Mouse (Mus musculus) forebrain, postnatal 0 days (tissue): ENCODE data around the gene Vkorc1. TPM values are rescaled to one million over a fixed set of nuclear protein-coding genes. Genes with fewer than 3 reads are reported as not detected.
"Not testable (repeated sequence)": the region's sequence is repeated elsewhere in the genome, so short reads cannot be mapped to it uniquely, and the experiment has no call there.

Experiments used
- ATAC-seq: fragments of 200-750 bp; cut with Nextera tagmentation; 2 replicates; pipeline ENCODE4 v1.8.0; 2017; ENCODE audit warnings: mild to moderate bottlenecking, moderate library complexity
- DNase-seq: peaks from one replicate; pipeline ENCODE4 v3.0.0-alpha.2; 2015
- H3K27ac ChIP-seq: fragments of 300-500 bp; sonication (generic); 2 replicates; pipeline ENCODE4 v1.5.1; 2014; ENCODE audit warnings: low read depth, mild to moderate bottlenecking, antibody characterized with exemption, low read length, moderate library complexity, mixed read lengths
- H3K27me3 ChIP-seq: fragments of 300-500 bp; sonication (generic); 2 replicates; pipeline ENCODE4 v1.6.1; 2014; ENCODE audit warnings: mild to moderate bottlenecking, low read length, mixed read lengths; ENCODE audit not compliant: insufficient read depth
- H3K36me3 ChIP-seq: fragments of 300-500 bp; sonication (generic); 2 replicates; pipeline ENCODE4 v1.6.1; 2014; ENCODE audit warnings: mild to moderate bottlenecking, moderate library complexity; ENCODE audit not compliant: insufficient read depth
- H3K4me1 ChIP-seq: fragments of 300-500 bp; sonication (generic); 2 replicates; pipeline ENCODE4 v1.6.1; 2014; ENCODE audit warnings: antibody characterized with exemption; ENCODE audit not compliant: insufficient read depth
- H3K4me2 ChIP-seq: fragments of 300-500 bp; sonication (generic); 2 replicates; pipeline ENCODE4 v1.6.1; 2014; ENCODE audit warnings: low read depth, mild to moderate bottlenecking, moderate library complexity
- H3K4me3 ChIP-seq: fragments of 300-500 bp; sonication (generic); 2 replicates; pipeline ENCODE4 v1.5.1; 2014; ENCODE audit warnings: low read depth, low read length, mixed read lengths
- H3K9ac ChIP-seq: fragments of 300-500 bp; sonication (generic); 2 replicates; pipeline ENCODE4 v1.6.1; 2014; ENCODE audit warnings: mild to moderate bottlenecking
- H3K9me3 ChIP-seq: fragments of 300-500 bp; sonication (generic); 2 replicates; pipeline ENCODE4 v1.6.1; 2016; ENCODE audit warnings: low read length
- CTCF ChIP-seq: sonication (generic); IDR thresholded peaks from 2 replicates; pipeline ENCODE4 v1.5.1; 2016; ENCODE audit warnings: antibody characterized with exemption, control low read depth, low read depth
- WGBS: fragments of 180-500 bp; shearing (Covaris S2); extraction: QIAGEN DNeasy Blood & Tissue Kit; methylation state at CpG from one replicate; pipeline ENCODE4 v1.1.7; 2014; 5-methylcytosine and 5-hydroxymethylcytosine counted together
- polyA plus RNA-seq: library from polyadenylated mRNA; unstranded; fragments of >200 nt; fragmentation: Nextera tagmentation; extraction: Ambion mirVana; gene quantifications from 2 replicates; pipeline ENCODE4 v1.2.1, GENCODE M21; 2015
- total RNA-seq: library from RNA; depleted of rRNA; stranded (reverse); fragments of >200 nt; gene quantifications from 2 replicates; pipeline ENCODE4 v1.2.3, GENCODE M21; 2014; rRNA removed

Vkorc1 gene
- 17.2 and 28.0 TPM in 2 replicates for total RNA-seq
- polyA plus RNA-seq: 69.4 and 73.0 TPM in 2 replicates

DNA sequence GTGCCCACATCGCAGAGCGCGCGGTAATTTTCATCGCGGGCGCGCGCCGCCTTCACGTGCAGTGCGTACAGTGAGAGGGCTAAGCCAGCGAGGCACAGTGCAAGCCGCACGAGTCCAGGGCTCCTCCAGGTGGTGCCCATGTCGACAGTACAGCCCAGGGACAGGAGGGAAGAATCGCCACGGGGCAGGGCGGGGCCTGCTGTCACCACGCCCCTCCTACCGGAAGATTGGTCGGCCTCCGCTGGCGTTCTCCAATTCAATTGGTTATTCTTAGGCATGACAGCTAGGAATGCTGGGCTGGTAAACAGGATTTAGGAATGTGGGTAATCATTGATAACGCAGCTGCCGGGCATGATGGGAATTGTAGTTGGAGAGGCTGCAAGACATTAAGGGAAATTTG lies at the start of gene Vkorc1, which contains the start of gene Gm21974:
Gene Vkorc1, minus strand, starts transcription at position 176 of the 400 bp plus-strand sequence.
Gene Gm21974, minus strand, starts transcription at position 13 of the 400 bp plus-strand sequence.
- peak; percentile 57 for TF ChIP-seq CTCF
- under 1% methylated on average over 26 of the region's 26 CpGs for WGBS
- DNase-seq (peak; percentile 95), ATAC-seq (peak; percentile 99)
- Histone ChIP-seq H3K4me1 (peaks cover 6% of the 10 kb centered on the region; the same call in 1 of the 2 replicates), H3K4me2 (peak within 1 kb of the TSS; percentile 71), H3K36me3 (peaks cover 15% of the 10 kb centered on the region; the same call in 1 of the 2 replicates), H3K9ac (peak within 1 kb of the TSS; percentile 67), H3K9me3 (no peaks in the 10 kb centered on the region), H3K27me3 (no peaks in the 10 kb centered on the region), H3K4me3 (peak within 1 kb of the TSS; percentile 61), H3K27ac (peak within 1 kb of the TSS; percentile 80)

DNA sequence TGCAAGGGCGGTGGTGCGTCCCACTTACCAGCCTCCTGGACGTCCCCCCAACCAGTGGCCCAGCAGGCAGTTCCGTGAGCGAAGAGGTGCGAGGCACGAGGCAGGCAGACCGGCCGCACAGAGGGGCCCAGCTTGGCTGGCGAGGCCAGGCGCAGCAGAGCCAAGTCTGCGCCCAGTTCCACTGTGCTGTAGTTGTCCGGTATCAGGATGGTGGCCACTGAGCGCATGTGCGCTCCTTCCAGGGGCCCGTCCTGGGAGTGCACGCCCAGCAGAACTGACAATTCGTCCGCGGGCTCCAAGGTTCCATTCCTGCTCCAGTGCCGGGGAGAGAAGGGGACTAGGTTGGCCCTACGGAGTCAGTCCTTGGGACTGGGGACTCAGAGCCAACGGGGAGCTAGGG lies 49.2 kb upstream of the Vkorc1 start:
- Histone ChIP-seq H3K9ac (no peak overlapping the region), H3K4me1 (no peaks in the 10 kb centered on the region), H3K27ac (no peak overlapping the region), H3K4me2 (no peak overlapping the region), H3K4me3 (no peak overlapping the region), H3K27me3 (peaks cover 8% of the 10 kb centered on the region), H3K36me3 (no peaks in the 10 kb centered on the region), H3K9me3 (no peaks in the 10 kb centered on the region)
- TF ChIP-seq CTCF: no peak
- DNase-seq (no peak), ATAC-seq (no peak)
- 12% methylated on average over 23 of the region's 23 CpGs for whole genome bisulfite sequencing

- ATAC-seq, H3K27ac ChIP-seq, H3K4me2 ChIP-seq, H3K9me3 ChIP-seq, H3K9ac ChIP-seq, H3K36me3 ChIP-seq, H3K4me3 ChIP-seq, H3K27me3 ChIP-seq, H3K4me1 ChIP-seq, DNase-seq: not testable (repeated sequence)
- WGBS: 59% methylated on average over 2 of the region's 2 CpGs
These were observed 46.7 kb upstream of the Vkorc1 start for GRCm38 (mm10) chr7:127942097-127942496.

DNA sequence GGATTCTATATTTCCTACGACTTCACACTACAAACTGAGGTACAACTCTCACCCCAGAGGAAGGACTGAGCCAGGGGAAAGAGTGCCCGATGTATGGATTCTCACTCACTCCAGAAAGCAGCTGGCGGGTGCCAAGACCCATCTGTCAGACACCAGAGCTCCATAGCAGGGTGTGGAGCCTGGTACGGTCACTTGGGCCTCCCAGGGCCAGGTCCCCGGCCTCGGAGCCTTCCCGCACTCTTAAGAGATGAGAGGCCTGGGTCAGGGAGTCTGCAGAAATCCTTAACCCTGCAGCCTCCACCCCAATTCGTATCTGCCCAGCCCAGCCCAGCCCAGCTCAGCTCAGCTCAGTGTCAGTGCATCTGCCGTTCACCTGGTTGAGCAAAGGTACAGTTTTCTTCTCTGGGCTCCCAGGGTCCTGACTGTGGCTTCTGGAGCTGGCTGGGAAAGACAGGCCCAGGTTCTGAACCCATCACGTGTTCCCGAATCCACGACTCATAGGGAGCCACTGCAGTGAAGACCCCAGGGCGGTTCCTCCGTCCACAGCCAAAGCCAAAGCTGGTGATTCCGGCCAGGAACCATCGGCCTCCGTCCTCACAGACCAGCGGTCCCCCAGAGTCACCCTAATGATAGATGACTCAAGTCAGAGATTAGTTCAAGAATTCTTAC lies 40.9 kb upstream of the Vkorc1 start:
- ATAC-seq (no peak), DNase-seq (no peak)
- H3K4me2 ChIP-seq: peak overlapping the region; percentile 90
- WGBS: 55% methylated on average over 18 of the region's 18 CpGs
- peak overlapping the region; percentile 89 for H3K27ac ChIP-seq
- TF ChIP-seq CTCF: no peak
- 0 out of 2 replicates have a peak, but pooled peaks cover 3% of the 10 kb centered on the region for H3K4me1 ChIP-seq
- no peaks in the 10 kb centered on the region for H3K9me3 ChIP-seq
- no peaks in the 10 kb centered on the region for H3K36me3 ChIP-seq
- H3K27me3 ChIP-seq: no peaks in the 10 kb centered on the region
- H3K4me3 ChIP-seq: peak overlapping the region; percentile 77
- peak overlapping the region; percentile 93 for H3K9ac ChIP-seq

GRCm38 (mm10) chr7:127935748-127936159 lies 40.3 kb upstream of the Vkorc1 start:
- DNase-seq (no peak), ATAC-seq (peak; percentile 66)
- Histone ChIP-seq H3K4me1 (0 out of 2 replicates have a peak, but pooled peaks cover 3% of the 10 kb centered on the region), H3K4me3 (peak overlapping the region; percentile 77), H3K4me2 (peak overlapping the region; percentile 90), H3K9me3 (no peaks in the 10 kb centered on the region), H3K9ac (peak overlapping the region; percentile 93), H3K27me3 (no peaks in the 10 kb centered on the region), H3K36me3 (no peaks in the 10 kb centered on the region), H3K27ac (peak overlapping the region; percentile 89)
- TF ChIP-seq CTCF: no peak
- WGBS: under 1% methylated on average over 38 of the region's 38 CpGs

DNA sequence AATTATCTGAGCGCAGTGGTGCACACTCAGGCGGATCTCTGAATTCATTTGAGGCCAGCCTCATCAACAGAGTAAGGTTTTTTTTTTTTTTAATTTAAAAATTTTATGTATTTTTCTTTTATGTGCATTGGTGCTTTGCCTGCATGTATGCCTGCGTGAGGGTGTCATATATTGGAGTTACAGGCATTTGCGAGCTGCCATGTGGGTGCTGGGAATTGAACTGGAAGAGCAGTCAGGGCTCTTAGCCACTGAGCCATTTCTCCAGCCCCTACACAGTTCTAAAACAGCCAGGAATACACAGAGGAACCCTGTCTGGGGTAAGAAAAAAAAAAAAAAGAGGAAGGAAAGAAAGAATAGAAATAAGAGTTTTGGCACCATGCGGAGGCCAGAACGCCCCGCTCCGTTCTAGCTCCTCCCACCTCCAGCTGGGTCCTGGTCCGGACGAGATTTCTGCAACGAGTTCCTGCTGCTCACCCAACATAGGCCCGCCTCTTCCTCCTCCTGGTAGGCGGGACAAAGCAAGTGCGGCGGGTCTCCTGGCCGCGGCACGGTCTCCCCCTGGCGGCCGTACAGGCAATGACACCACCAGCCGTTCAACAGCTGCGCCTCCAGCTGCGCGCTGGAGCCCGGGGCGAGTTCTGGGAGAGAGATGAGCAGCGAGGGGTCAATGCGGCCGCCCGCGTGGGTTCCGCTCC lies 39.8 kb upstream of the Vkorc1 start:
- Histone ChIP-seq H3K4me1 (0 out of 2 replicates have a peak, but pooled peaks cover 3% of the 10 kb centered on the region), H3K27ac (peak overlapping the region; percentile 89), H3K9ac (peak overlapping the region; percentile 93), H3K36me3 (no peaks in the 10 kb centered on the region), H3K4me3 (peak overlapping the region; percentile 77), H3K9me3 (no peaks in the 10 kb centered on the region), H3K27me3 (no peaks in the 10 kb centered on the region), H3K4me2 (peak overlapping the region; percentile 90)
- 6% methylated on average over 31 of the region's 32 CpGs for WGBS
- peak; percentile 98 for ATAC-seq
- peak; percentile 99 for TF ChIP-seq CTCF
- peak; percentile 96 for DNase-seq

GRCm38 (mm10) chr7:127934075-127934474 lies 38.7 kb upstream of the Vkorc1 start:
- H3K4me3 ChIP-seq: no peak overlapping the region
- no peak overlapping the region for H3K4me2 ChIP-seq
- DNase-seq (no peak), ATAC-seq (no peak)
- 0 out of 2 replicates have a peak, but pooled peaks cover 3% of the 10 kb centered on the region for H3K4me1 ChIP-seq
- TF ChIP-seq CTCF: no peak
- WGBS: 87% methylated on average over 5 of the region's 5 CpGs
- H3K9me3 ChIP-seq: no peaks in the 10 kb centered on the region
- peaks cover 4% of the 10 kb centered on the region; the same call in 1 of the 2 replicates for H3K27me3 ChIP-seq
- no peaks in the 10 kb centered on the region for H3K36me3 ChIP-seq
- no peak overlapping the region for H3K9ac ChIP-seq
- no peak overlapping the region for H3K27ac ChIP-seq
